Mouse (Mus musculus) lung, postnatal 0 days (tissue): ENCODE measurements around the gene Gm44502.

Experiments
- CTCF ChIP-seq: IDR thresholded peaks from 2 replicates; pipeline ENCODE4 v1.5.1; 2016; ENCODE audit warnings: antibody characterized with exemption, mild to moderate bottlenecking
- EP300 ChIP-seq: IDR thresholded peaks from 2 replicates; pipeline ENCODE4 v1.6.1; 2016; ENCODE audit warnings: antibody characterized with exemption, mild to moderate bottlenecking, control low read depth

- TF ChIP-seq CTCF = no peak
- no peak for TF ChIP-seq EP300
These were observed 42.0 kb upstream of the Gm44502 start for GRCm38 (mm10) chr15:89471476-89471875.
